Mouse (Mus musculus) embryonic fibroblast, embryonic 13.5 days (primary cell): ENCODE data around the gene Tcte3.

Source experiments
- CTCF ChIP-seq: IDR thresholded peaks from 2 replicates; pipeline ENCODE4 v1.5.1; 2011; ENCODE audit warnings: mild to moderate bottlenecking, control low read depth, low read length, moderate library complexity, borderline replicate concordance; ENCODE audit not compliant: insufficient read depth
- POLR2A ChIP-seq: IDR thresholded peaks from 2 replicates; pipeline ENCODE4 v1.6.1; 2011; ENCODE audit warnings: low read depth, mild to moderate bottlenecking, control low read depth, low read length, moderate library complexity

DNA sequence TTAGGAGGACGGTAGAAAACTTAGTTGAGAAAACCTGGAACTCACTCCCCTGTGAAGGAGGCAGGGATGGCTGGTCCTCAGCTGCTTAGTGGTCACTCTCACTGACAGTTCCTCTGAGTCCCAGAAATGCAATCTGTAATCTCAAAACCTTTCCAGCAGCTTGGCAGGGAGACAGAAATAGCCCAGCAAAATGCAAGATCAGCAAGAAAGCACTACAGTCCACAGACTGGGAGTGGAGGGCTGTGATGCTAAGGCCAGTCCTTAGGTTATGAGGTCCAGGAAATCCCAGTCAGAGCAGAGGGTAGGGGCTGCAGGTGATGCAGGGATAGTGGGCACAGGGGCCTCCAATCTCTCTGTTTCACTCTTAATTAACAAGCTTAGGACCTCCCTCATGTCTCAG is 25.6 kb upstream of the Tcte3 start:
- TF ChIP-seq POLR2A (no peak), CTCF (no peak)
